Comparison of ENCODE assay signal across 8 mouse cellular contexts in genomic region chr7:43671809-43672580, GRCm38 (mm10). TPM values are rescaled to one million over a fixed set of nuclear protein-coding genes. Genes with fewer than 3 reads are reported as not detected.
DNase-seq lines count a peak whose midpoint lies in the region; ATAC-seq lines count a peak whose summit lies in the region.

TSS of gene Ctu1 (plus strand) at chr7:43672016.

- intact Hi-C loops in gastrocnemius, postnatal 14 days (cut with DNase I; ENCODE audit: low total_unique reads), result no loop called here
- intact Hi-C loops in left cerebral cortex, postnatal 10 days (cut with DNase I), result no loop called here

- peak; percentile 98 for ATAC-seq in inflammation-experienced regulatory T-cells, adult 6 months
- peak; percentile 98 for ATAC-seq in megakaryocyte-erythroid progenitor cell, adult 5-6 weeks (replicated peaks; ENCODE audit: low FRiP score, low TSS enrichment, poor library complexity, severe bottlenecking)

- DNase-seq in adrenal gland, adult (ENCODE audit: inconsistent age in 2 of 2, low spot score in 1 of 2), result peak; percentile 94 to 97
- peak; percentile 96 for DNase-seq in embryo, embryonic 10.5 days (ENCODE audit: low spot score)
- peak; percentile 94 for DNase-seq in gastrocnemius, postnatal 14 days
- peak; percentile 93 to 94 for DNase-seq in left cerebral cortex, postnatal 10 days (ENCODE audit: extremely low spot score in 1 of 2, low spot score in 2 of 2)
- DNase-seq in right cerebral cortex, postnatal 25 days, result peak; percentile 88
- DNase-seq in urinary bladder, postnatal 4 days (ENCODE audit: low spot score in 2 of 2), result peak; percentile 85 to 87

RNA-seq across cellular contexts. Expression of gene Ctu1, which starts in this region (rescaled TPM):
- total RNA-seq in gastrocnemius, postnatal 14 days (2021), result 1 to 10 TPM; 2.2 to 2.9 TPM
- polyA plus RNA-seq in inflammation-experienced regulatory T-cells, adult 6 months (2017; shearing (Covaris generic)), result 1 to 10 TPM; 1.1 to 2.0 (median 1.3) TPM
- 10 to 100 TPM; 12.4 TPM for total RNA-seq in left cerebral cortex, postnatal 10 days (2021)
- total RNA-seq in megakaryocyte-erythroid progenitor cell, adult 5-6 weeks (2014; fragmentation: Nextera tagmentation), result 8.6 and 13.2 TPM in 2 replicates
- total RNA-seq in megakaryocyte-erythroid progenitor cell, adult 5-6 weeks (2017), result 5.3 and 8.8 TPM in 2 replicates

Comparison
In these comparisons a context has a peak if more than half of its experiments do, and no peak if none do; other contexts are left out.
1. Peak in every context shown above with its lines: DNase-seq and ATAC-seq.